Mouse (Mus musculus) hindbrain, embryonic 16.5 days (tissue): ENCODE measurements around the gene Yipf7. TPM values are rescaled to one million over a fixed set of nuclear protein-coding genes. Genes with fewer than 3 reads are reported as not detected.

Experiments used
- ATAC-seq: fragments of 200-750 bp; cut with Nextera tagmentation; 2 replicates; pipeline ENCODE4 v1.8.0; 2017; ENCODE audit warnings: moderate TSS enrichment, moderate library complexity
- H3K27ac ChIP-seq: fragments of 300-500 bp; sonication (generic); 2 replicates; pipeline ENCODE4 v1.5.1; 2014; ENCODE audit warnings: low read depth, mild to moderate bottlenecking, control low read depth, low read length, moderate library complexity
- H3K27me3 ChIP-seq: fragments of 300-500 bp; sonication (generic); replicated peaks from 2 replicates; pipeline ENCODE4 v1.6.1; 2014; ENCODE audit warnings: low read length; ENCODE audit not compliant: control insufficient read depth, insufficient read depth
- H3K36me3 ChIP-seq: fragments of 300-500 bp; sonication (generic); 2 replicates; pipeline ENCODE4 v1.6.1; 2014; ENCODE audit warnings: mild to moderate bottlenecking, low read length, moderate library complexity, mixed read lengths; ENCODE audit not compliant: control insufficient read depth, insufficient read depth
- H3K4me1 ChIP-seq: fragments of 300-500 bp; sonication (generic); 2 replicates; pipeline ENCODE4 v1.6.1; 2014; ENCODE audit warnings: low read depth, low read length; ENCODE audit not compliant: control insufficient read depth, insufficient read depth
- H3K4me2 ChIP-seq: fragments of 300-500 bp; sonication (generic); 2 replicates; pipeline ENCODE4 v1.6.1; 2014; ENCODE audit warnings: mild to moderate bottlenecking, low read length, control low read depth, moderate library complexity
- H3K4me3 ChIP-seq: fragments of 300-500 bp; sonication (generic); 2 replicates; pipeline ENCODE4 v1.5.1; 2014; ENCODE audit warnings: mild to moderate bottlenecking, low read length, control low read depth, moderate library complexity
- H3K9ac ChIP-seq: fragments of 300-500 bp; sonication (generic); 2 replicates; pipeline ENCODE4 v1.6.1; 2014; ENCODE audit warnings: low read depth, mild to moderate bottlenecking, control low read depth, low read length, moderate library complexity
- H3K9me3 ChIP-seq: fragments of 300-500 bp; sonication (generic); 2 replicates; pipeline ENCODE4 v1.6.1; 2014; ENCODE audit warnings: mild to moderate bottlenecking, low read length, moderate library complexity; ENCODE audit not compliant: control insufficient read depth
- WGBS: fragments of 180-500 bp; shearing (Covaris S2); extraction: QIAGEN DNeasy Blood & Tissue Kit; methylation state at CpG from one replicate; pipeline ENCODE4 v1.1.7; 2014; 5-methylcytosine and 5-hydroxymethylcytosine counted together
- polyA plus RNA-seq: library from polyadenylated mRNA; unstranded; fragments of >200 nt; fragmentation: Nextera tagmentation; extraction: Ambion mirVana; gene quantifications from 2 replicates; pipeline ENCODE4 v1.2.1, GENCODE M21; 2015

The Yipf7 gene
- polyA plus RNA-seq, result not detected in 2 replicates

DNA sequence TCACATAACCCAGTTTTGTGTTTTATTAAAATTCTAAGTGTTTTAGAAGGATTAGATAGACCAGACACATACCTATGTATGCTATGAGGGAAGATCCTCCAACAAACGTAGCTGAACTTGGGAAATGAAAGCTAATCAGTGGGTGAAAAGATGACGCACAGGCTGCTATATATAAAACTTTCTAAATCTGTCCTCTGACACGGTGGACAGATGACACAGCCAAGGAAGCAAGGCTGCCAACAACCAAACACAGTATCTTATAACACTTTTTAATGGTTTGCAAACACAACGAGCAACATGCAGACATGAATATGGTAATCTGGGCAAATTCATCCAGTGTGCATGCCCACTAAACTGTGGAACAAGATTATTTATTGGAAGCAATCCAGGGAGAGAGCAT is at the start of gene Yipf7:
Yipf7 (minus strand) TSS at position 160 of the 400 bp plus-strand sequence.
- no peak within 1 kb of the TSS for H3K4me3 ChIP-seq
- H3K4me2 ChIP-seq, result no peak within 1 kb of the TSS
- no peaks in the 10 kb centered on the region for H3K9me3 ChIP-seq
- no peaks in the 10 kb centered on the region for H3K27me3 ChIP-seq
- H3K9ac ChIP-seq, result no peak within 1 kb of the TSS
- no peak for ATAC-seq
- no peaks in the 10 kb centered on the region for H3K4me1 ChIP-seq
- 68% methylated on average over 4 of the region's 4 CpGs for WGBS
- no peak within 1 kb of the TSS for H3K27ac ChIP-seq
- H3K36me3 ChIP-seq, result no peaks in the 10 kb centered on the region

DNA sequence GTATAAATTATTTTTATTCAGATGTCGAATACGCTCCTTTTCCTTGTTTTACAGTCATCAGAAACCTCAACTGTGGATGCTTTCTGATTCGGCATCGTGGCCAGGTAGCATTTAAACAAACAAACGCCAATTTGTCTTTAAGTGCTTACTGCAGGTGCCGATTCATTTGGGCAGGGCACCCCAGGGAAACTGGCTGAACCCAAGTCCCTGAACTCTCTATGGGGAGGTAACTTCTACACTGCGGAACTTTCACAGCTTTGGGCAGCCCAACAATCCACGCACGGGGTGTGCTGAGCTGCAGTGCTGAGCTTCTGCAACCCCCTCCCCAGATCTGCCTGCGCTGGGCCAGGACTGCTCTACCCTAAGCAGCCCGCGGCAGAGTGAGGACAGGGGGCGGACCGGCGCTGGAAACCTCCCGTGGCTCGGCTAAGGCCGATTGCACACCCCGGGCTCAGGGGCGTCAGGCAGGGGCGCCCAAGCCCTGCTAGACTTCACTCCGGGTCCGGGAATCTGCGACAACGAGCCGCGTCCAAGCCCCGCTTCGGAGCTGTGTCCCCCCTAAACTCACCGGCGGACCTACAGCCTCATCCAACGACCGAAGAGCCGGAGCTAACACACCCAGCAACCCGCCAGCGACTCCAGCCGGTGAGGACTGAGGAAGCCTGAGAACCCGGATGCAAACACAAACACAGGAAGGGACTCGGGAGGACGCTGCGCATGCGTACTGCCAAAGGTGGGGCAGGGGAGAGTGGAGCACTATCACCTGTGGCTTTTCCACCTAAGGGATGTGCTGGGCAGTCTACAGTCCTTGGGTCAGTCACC is 49.4 kb upstream of the Yipf7 start, which contains the start of gene Gnpda2:
Gnpda2 (minus strand) TSS at position 701 of the 822 bp plus-strand sequence.
- peak within 1 kb of the TSS; percentile 79 for H3K4me3 ChIP-seq
- H3K27me3 ChIP-seq, result no peaks in the 10 kb centered on the region
- no peaks in the 10 kb centered on the region for H3K9me3 ChIP-seq
- peak within 1 kb of the TSS; percentile 77 for H3K4me2 ChIP-seq
- H3K4me1 ChIP-seq, result peaks cover 5% of the 10 kb centered on the region
- H3K27ac ChIP-seq, result peak within 1 kb of the TSS; percentile 89
- peak within 1 kb of the TSS; percentile 97 for H3K9ac ChIP-seq
- 3% methylated on average over 42 of the region's 42 CpGs for WGBS
- peak; percentile 99 for ATAC-seq
- no peaks in the 10 kb centered on the region for H3K36me3 ChIP-seq

DNA sequence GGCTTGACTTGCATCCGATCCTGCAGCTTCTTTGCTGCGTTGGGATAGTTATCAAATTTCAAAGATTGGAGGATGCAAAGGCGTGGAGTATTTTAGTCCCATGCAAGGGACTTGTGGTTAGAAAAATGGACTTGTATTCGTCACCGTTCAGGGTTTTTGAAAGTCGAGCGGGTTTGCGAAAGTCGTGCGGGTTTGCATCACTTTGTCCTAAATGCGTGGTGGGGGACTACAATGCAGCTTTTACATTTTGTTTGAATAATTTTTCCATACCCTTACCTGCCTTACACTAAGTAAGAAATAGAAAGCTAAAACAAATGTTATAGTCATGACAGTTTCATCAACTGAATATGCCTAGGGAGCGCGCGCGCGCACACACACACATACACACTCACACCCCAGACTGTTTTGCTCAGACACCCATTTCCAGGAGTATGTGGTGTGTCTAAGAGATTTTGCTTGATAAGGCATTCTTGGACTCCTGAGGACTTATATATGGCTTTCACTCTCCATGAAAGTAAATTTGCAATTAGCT is 15.0 kb upstream of the Yipf7 start:
- Histone ChIP-seq H3K4me3 (peak overlapping the region; percentile 95), H3K27ac (peak overlapping the region; percentile 96), H3K36me3 (peaks cover 7% of the 10 kb centered on the region; the same call in 1 of the 2 replicates), H3K27me3 (no peaks in the 10 kb centered on the region), H3K9me3 (no peaks in the 10 kb centered on the region), H3K9ac (peak overlapping the region; percentile 99), H3K4me2 (peak overlapping the region; percentile 56), H3K4me1 (peaks cover 5% of the 10 kb centered on the region)
- 11% methylated on average over 16 of the region's 16 CpGs for WGBS
- ATAC-seq, result peak; percentile 15

- H3K4me1 ChIP-seq, result peaks cover 5% of the 10 kb centered on the region
- no peaks in the 10 kb centered on the region for H3K27me3 ChIP-seq
- peak within 1 kb of the TSS; percentile 56 for H3K4me2 ChIP-seq
- under 1% methylated on average over 60 of the region's 72 CpGs for WGBS
- H3K4me3 ChIP-seq, result peak within 1 kb of the TSS; percentile 95
- no peaks in the 10 kb centered on the region for H3K9me3 ChIP-seq
- H3K9ac ChIP-seq, result peak within 1 kb of the TSS; percentile 99
- peak; percentile 96 for ATAC-seq
- peaks cover 5% of the 10 kb centered on the region; the same call in 1 of the 2 replicates for H3K36me3 ChIP-seq
- H3K27ac ChIP-seq, result peak within 1 kb of the TSS; percentile 96
Measured at GRCm38 (mm10) chr5:69556628-69557403, 14.4 kb upstream of the Yipf7 start, which contains the start of gene Guf1. Gene Guf1, plus strand, starts transcription at chr5:69556923.

DNA sequence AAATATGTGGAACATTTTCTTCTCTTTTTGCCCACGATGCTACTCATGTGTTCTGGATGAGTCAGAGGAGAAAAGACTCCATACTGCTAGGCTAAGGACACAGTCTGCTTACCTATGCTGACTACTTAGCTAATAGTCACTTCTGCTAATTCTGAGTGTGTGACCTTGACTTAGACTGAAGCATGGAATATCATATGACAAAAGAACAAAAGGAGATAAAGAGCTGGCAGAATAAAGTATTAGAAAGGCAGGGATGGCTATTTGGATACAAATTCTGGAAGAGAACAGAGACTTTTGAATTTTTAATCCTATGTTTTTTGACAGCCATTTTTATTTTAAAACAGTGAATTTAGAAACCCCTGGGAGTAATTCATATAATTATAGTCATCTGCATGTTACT is 768 bp downstream of the Yipf7 start:
- no peak overlapping the region for H3K4me2 ChIP-seq
- H3K4me1 ChIP-seq, result no peaks in the 10 kb centered on the region
- no peaks in the 10 kb centered on the region for H3K27me3 ChIP-seq
- no peaks in the 10 kb centered on the region for H3K36me3 ChIP-seq
- no peaks in the 10 kb centered on the region for H3K9me3 ChIP-seq
- no peak for ATAC-seq
- H3K9ac ChIP-seq, result no peak overlapping the region
- H3K27ac ChIP-seq, result no peak overlapping the region
- whole genome bisulfite sequencing, result 85% methylated on average over 1 of the region's 1 CpGs
- H3K4me3 ChIP-seq, result no peak overlapping the region

- ATAC-seq, result no peak
- Histone ChIP-seq H3K4me1 (no peaks in the 10 kb centered on the region), H3K4me3 (no peak overlapping the region), H3K9me3 (no peaks in the 10 kb centered on the region), H3K36me3 (no peaks in the 10 kb centered on the region), H3K9ac (no peak overlapping the region), H3K27ac (no peak overlapping the region), H3K27me3 (no peaks in the 10 kb centered on the region), H3K4me2 (no peak overlapping the region)
Measured at GRCm38 (mm10) chr5:69523944-69524343, 18.5 kb downstream of the Yipf7 start.

GRCm38 (mm10) chr5:69522064-69522463 is 20.4 kb downstream of the Yipf7 start:
- no peak overlapping the region for H3K4me3 ChIP-seq
- ATAC-seq, result no peak
- 80% methylated on average over 5 of the region's 5 CpGs for WGBS

GRCm38 (mm10) chr5:69520661-69521278 is 21.7 kb downstream of the Yipf7 start:
- 35% methylated on average over 7 of the region's 7 CpGs for WGBS
- Histone ChIP-seq H3K9ac (no peak overlapping the region), H3K4me3 (no peak overlapping the region), H3K9me3 (no peaks in the 10 kb centered on the region), H3K4me2 (no peak overlapping the region), H3K27me3 (no peaks in the 10 kb centered on the region), H3K4me1 (no peaks in the 10 kb centered on the region), H3K36me3 (no peaks in the 10 kb centered on the region), H3K27ac (no peak overlapping the region)
- ATAC-seq, result 0 out of 2 replicates have a peak, but pooled peaks have one; percentile 42

More at GRCm38 (mm10) chr5:69522064-69522463, 20.4 kb downstream of the Yipf7 start:
- Histone ChIP-seq H3K27me3 (no peaks in the 10 kb centered on the region), H3K4me1 (no peaks in the 10 kb centered on the region), H3K36me3 (no peaks in the 10 kb centered on the region), H3K27ac (no peak overlapping the region), H3K4me2 (no peak overlapping the region), H3K9me3 (no peaks in the 10 kb centered on the region), H3K9ac (no peak overlapping the region)
